Mouse (Mus musculus): ENCODE data around the gene A4galt. TPM values are rescaled to one million over a fixed set of nuclear protein-coding genes. Genes with fewer than 3 reads are reported as not detected.
A peak's percentile ranks its signal among the peaks of the same experiment; 100 is the strongest.

The A4galt gene
- polyA plus RNA-seq, 1 experiment from 2014 or later: 0.05 TPM

DNA sequence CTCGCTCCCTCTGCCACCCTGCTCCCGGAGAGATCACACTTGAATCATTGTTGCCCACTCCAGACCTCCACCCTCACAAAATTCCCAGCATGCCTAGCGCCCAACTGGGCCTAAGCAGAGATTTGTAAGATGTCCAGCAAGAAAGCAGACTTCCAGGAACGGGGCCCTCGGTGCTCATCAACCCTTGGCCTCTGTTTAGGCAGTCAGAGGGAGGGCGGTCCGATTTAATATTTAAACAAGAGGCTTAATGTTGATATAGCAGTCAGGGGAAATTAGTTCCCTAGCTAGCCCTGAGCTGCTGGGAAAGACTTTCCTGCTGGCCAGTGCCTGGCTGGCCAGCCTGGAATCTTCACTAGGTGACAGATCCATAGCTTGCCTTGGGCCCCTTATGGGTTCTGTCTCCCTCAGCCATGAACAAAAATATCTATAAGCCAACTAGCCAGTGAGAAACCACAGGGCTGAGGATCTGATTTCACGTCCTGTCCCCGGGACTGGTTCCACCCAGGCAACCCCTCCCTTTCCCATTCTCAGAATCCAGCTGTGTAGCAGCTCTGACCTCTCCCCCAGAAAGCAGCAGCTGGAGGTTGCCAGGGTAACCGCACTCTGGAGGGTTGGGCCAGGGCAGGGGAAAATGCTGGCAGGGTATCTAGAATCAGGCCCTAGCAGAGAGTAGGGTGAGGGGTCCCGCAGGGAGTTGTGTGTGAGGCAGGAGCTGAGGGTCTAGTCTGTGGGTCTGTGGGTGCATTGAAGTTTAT lies 28.2 kb downstream of the A4galt start:
- no peak overlapping the region for H3K4me2 ChIP-seq
- 40% methylated on average over 11 of the region's 11 CpGs for WGBS (ENCODE audit: insufficient replicate concordance)
- DNase-seq (no peak), ATAC-seq (ENCODE audit: low read depth) (peak; percentile 71)
- H3K27ac ChIP-seq: peak overlapping the region; percentile 63
- no peaks in the 10 kb centered on the region for H3K9me3 ChIP-seq (replicated peaks)
- no peaks in the 10 kb centered on the region; the same call in 1 of the 2 replicates for H3K27me3 ChIP-seq
- H3K4me3 ChIP-seq (replicated peaks): no peak overlapping the region
- H3K9ac ChIP-seq: no peak overlapping the region
- H3K36me3 ChIP-seq: no peaks in the 10 kb centered on the region
- H3K4me1 ChIP-seq (replicated peaks): peaks cover 19% of the 10 kb centered on the region; the same call in 1 of the 2 replicates

DNA sequence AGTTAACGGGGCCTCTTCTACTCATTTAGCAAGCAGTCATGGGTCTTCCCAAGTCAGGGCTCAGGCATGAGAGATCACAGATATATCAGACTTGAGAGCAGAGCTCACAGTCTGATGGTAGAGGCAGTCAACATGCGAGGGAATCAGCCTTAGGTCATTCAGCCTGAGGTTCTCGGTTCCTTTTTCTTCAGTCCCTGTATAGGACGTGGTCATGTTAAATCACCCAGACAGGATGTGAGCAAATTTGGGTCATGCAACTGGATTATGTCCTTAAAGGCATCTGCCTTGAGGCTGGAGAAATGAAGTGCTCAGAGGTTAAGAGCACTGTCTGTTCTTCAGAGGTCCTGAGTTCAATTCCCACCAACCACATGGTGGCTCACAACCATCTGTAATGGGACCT lies 29.9 kb downstream of the A4galt start:
- Histone ChIP-seq H3K4me2 (no peak overlapping the region), H3K4me1 (replicated peaks) (peaks cover 19% of the 10 kb centered on the region; the same call in 1 of the 2 replicates), H3K27me3 (no peaks in the 10 kb centered on the region), H3K27ac (no peak overlapping the region), H3K9me3 (replicated peaks) (no peaks in the 10 kb centered on the region), H3K36me3 (no peaks in the 10 kb centered on the region), H3K4me3 (replicated peaks) (no peak overlapping the region), H3K9ac (no peak overlapping the region)
- ATAC-seq (ENCODE audit: low read depth) (no peak), DNase-seq (no peak)
- WGBS (ENCODE audit: insufficient replicate concordance): 43% methylated on average over 4 of the region's 4 CpGs

DNA sequence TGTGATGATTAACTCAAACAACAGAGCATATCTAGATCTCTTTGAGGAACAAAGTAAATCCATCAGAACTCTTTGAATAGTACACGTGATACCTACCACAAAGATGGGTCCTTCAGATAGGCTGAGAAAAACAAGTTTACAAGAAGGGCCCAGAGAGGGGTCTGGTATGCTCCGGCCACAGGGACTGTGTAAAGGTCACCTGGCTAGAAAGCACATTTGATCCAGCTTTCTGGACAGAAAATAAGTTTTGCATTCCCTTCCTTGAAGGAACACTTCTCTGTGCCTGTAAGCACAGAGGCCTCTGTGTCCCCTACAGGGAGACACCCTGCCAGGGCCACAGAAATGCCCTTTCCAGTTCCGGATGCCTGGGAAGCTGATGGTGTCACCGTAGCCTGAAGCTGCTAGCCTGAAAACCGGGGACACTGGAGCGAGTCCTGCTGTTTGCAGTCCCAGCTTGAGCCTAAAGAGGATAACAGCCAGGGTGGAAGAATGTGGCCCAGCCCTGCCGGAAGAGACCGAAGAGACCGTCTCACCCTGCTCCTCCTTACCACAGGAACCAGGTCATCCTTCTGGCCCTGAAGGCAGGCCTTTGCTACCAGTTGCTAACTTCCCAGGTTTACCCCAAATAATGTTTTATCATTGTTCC lies 31.1 kb downstream of the A4galt start:
- Histone ChIP-seq H3K9me3 (replicated peaks) (no peaks in the 10 kb centered on the region), H3K4me3 (replicated peaks) (no peak overlapping the region), H3K36me3 (no peaks in the 10 kb centered on the region), H3K27ac (no peak overlapping the region), H3K4me1 (replicated peaks) (peaks cover 19% of the 10 kb centered on the region; the same call in 1 of the 2 replicates), H3K27me3 (no peaks in the 10 kb centered on the region), H3K4me2 (no peak overlapping the region), H3K9ac (no peak overlapping the region)
- ATAC-seq (ENCODE audit: low read depth) (no peak), DNase-seq (no peak)
- WGBS (ENCODE audit: insufficient replicate concordance): 51% methylated on average over 9 of the region's 9 CpGs

GRCm38 (mm10) chr15:83215322-83216216 lies 36.0 kb downstream of the A4galt start:
- Histone ChIP-seq H3K9ac (no peak overlapping the region), H3K36me3 (no peaks in the 10 kb centered on the region), H3K9me3 (replicated peaks) (no peaks in the 10 kb centered on the region), H3K4me2 (no peak overlapping the region), H3K4me3 (replicated peaks) (no peak overlapping the region), H3K27me3 (peaks cover 5% of the 10 kb centered on the region; the same call in 1 of the 2 replicates), H3K27ac (no peak overlapping the region), H3K4me1 (replicated peaks) (no peaks in the 10 kb centered on the region; the same call in 1 of the 2 replicates)
- WGBS (ENCODE audit: insufficient replicate concordance): 45% methylated on average over 5 of the region's 5 CpGs
- ATAC-seq (ENCODE audit: low read depth): no peak
- DNase-seq: no peak

DNA sequence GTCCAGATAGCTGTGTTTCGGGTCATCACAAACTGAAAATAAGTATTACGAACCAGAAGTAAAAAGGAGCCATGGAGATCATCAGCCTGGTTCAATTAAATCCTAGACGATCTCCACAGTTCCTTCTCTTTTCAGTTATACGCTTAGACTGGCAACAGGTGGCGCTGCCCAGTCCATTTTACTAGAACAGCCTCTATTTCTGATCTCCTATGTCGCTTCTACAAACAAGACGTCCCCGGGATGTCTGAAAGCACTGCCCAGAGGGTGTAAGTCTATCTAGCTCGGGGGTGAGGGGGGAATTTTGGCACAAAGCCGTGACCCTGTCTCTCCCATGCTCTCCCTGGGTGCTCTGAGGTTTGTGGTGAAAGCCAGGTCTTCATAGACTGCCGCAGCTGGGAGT lies 41.3 kb downstream of the A4galt start:
- 17% methylated on average over 11 of the region's 11 CpGs for WGBS (ENCODE audit: insufficient replicate concordance)
- Histone ChIP-seq H3K27me3 (peaks cover 26% of the 10 kb centered on the region), H3K4me3 (replicated peaks) (no peak overlapping the region), H3K36me3 (no peaks in the 10 kb centered on the region), H3K27ac (no peak overlapping the region), H3K9me3 (replicated peaks) (no peaks in the 10 kb centered on the region), H3K4me2 (peak overlapping the region; percentile 13), H3K4me1 (replicated peaks) (no peaks in the 10 kb centered on the region; the same call in 1 of the 2 replicates), H3K9ac (no peak overlapping the region)
- ATAC-seq (ENCODE audit: low read depth): no peak
- peak; percentile 13 for DNase-seq

DNA sequence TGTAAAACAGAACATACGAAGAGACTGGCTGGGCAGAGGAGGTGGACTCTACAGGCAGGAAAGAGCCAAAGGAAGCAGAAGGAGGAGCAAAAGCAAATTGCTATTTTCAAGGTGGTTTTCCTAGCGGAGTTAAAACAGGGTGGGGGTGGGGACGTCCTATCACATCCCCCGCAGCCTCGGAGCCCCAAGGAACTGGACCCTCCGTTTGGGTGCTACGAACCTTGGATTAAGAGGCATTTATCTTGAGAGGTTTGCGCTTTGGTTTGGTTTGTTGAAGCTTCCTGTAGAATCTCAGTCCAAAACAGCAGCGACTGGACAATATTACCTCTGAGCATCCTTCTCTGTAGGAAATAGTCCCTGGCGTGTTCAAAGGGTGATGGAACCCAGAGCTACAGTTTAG lies 41.9 kb downstream of the A4galt start:
- H3K9ac ChIP-seq: no peak overlapping the region
- H3K4me2 ChIP-seq: peak overlapping the region; percentile 13
- H3K27me3 ChIP-seq: peaks cover 26% of the 10 kb centered on the region
- DNase-seq (no peak), ATAC-seq (ENCODE audit: low read depth) (no peak)
- no peaks in the 10 kb centered on the region for H3K36me3 ChIP-seq
- peaks cover 4% of the 10 kb centered on the region for H3K4me1 ChIP-seq (replicated peaks)
- H3K4me3 ChIP-seq (replicated peaks): no peak overlapping the region
- H3K9me3 ChIP-seq (replicated peaks): no peaks in the 10 kb centered on the region
- 10% methylated on average over 10 of the region's 10 CpGs for WGBS (ENCODE audit: insufficient replicate concordance)
- no peak overlapping the region for H3K27ac ChIP-seq

- WGBS (ENCODE audit: insufficient replicate concordance): 33% methylated on average over 4 of the region's 4 CpGs
- H3K4me2 ChIP-seq: no peak overlapping the region
- no peak overlapping the region for H3K4me3 ChIP-seq (replicated peaks)
- H3K27ac ChIP-seq: no peak overlapping the region
- DNase-seq (no peak), ATAC-seq (ENCODE audit: low read depth) (no peak)
- peaks cover 26% of the 10 kb centered on the region for H3K27me3 ChIP-seq
- no peaks in the 10 kb centered on the region for H3K36me3 ChIP-seq
- H3K9ac ChIP-seq: no peak overlapping the region
- peaks cover 7% of the 10 kb centered on the region for H3K4me1 ChIP-seq (replicated peaks)
- no peaks in the 10 kb centered on the region for H3K9me3 ChIP-seq (replicated peaks)
Observed at GRCm38 (mm10) chr15:83209092-83209695, 42.4 kb downstream of the A4galt start.

DNA sequence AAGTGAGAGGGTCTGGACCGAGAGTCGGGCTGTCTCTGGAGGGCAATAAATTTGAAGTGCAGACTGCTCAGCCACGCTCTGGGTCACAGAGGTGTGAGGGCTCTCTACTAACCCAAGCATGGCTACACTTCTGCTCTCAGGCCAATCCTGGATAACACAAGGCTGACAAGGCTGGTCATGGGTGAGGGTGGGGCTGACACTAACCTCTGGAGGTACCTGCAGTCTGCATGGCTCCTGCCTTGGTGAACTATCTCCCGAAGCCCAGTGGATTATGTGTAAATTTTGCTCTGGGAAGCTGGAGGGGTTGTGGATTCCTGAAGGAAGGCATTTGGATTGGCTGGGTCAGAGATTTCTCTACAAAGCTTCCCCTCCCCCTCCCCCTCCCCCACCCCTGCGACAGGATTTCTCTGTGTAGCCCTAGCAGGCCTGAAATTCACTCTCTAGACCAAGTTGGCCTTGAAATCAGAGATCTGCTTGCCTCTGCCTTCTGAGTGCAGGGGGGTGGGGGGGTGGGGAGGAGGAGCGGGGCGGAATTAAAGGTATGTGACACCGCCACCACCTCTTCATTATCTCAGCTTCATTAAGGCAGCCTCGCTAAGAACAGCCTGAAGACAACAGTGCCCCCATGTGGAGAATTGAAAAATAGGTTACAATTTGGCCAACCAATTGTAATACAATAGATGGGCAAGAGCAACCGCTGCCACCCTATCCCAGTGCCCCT lies 46.7 kb downstream of the A4galt start:
- 30% methylated on average over 10 of the region's 10 CpGs for WGBS (ENCODE audit: insufficient replicate concordance)
- DNase-seq (peak; percentile 53), ATAC-seq (ENCODE audit: low read depth) (peak; percentile 48)
- H3K4me1 ChIP-seq (replicated peaks): peaks cover 7% of the 10 kb centered on the region
- no peak overlapping the region for H3K4me3 ChIP-seq (replicated peaks)
- no peak overlapping the region for H3K27ac ChIP-seq
- H3K4me2 ChIP-seq: peak overlapping the region; percentile 38
- peaks cover 16% of the 10 kb centered on the region for H3K27me3 ChIP-seq
- no peak overlapping the region for H3K9ac ChIP-seq
- H3K9me3 ChIP-seq (replicated peaks): no peaks in the 10 kb centered on the region
- H3K36me3 ChIP-seq: no peaks in the 10 kb centered on the region

- peaks cover 7% of the 10 kb centered on the region for H3K4me1 ChIP-seq (replicated peaks)
- whole genome bisulfite sequencing (ENCODE audit: insufficient replicate concordance): 56% methylated on average over 4 of the region's 4 CpGs
- H3K4me3 ChIP-seq (replicated peaks): no peak overlapping the region
- H3K27ac ChIP-seq: no peak overlapping the region
- no peak overlapping the region for H3K9ac ChIP-seq
- no peaks in the 10 kb centered on the region for H3K27me3 ChIP-seq
- no peaks in the 10 kb centered on the region for H3K9me3 ChIP-seq (replicated peaks)
- DNase-seq (no peak), ATAC-seq (ENCODE audit: low read depth) (no peak)
- H3K4me2 ChIP-seq: no peak overlapping the region
- no peaks in the 10 kb centered on the region for H3K36me3 ChIP-seq
Observed at GRCm38 (mm10) chr15:83202412-83202811, 49.2 kb downstream of the A4galt start.

- Histone ChIP-seq H3K27ac (no peak overlapping the region), H3K4me1 (replicated peaks) (no peaks in the 10 kb centered on the region), H3K4me3 (replicated peaks) (no peak overlapping the region), H3K9me3 (replicated peaks) (no peaks in the 10 kb centered on the region), H3K36me3 (no peaks in the 10 kb centered on the region), H3K4me2 (no peak overlapping the region), H3K9ac (no peak overlapping the region), H3K27me3 (no peaks in the 10 kb centered on the region)
- 75% methylated on average over 4 of the region's 4 CpGs for WGBS (ENCODE audit: insufficient replicate concordance)
- ATAC-seq (ENCODE audit: low read depth) (no peak), DNase-seq (no peak)
Observed at GRCm38 (mm10) chr15:83193413-83193812, 58.2 kb downstream of the A4galt start.

Data from liver, embryonic 13.5 days (tissue).